Mouse (Mus musculus) lung, embryonic 15.5 days (tissue): ENCODE measurements around the gene Olfr1347. TPM values are rescaled to one million over a fixed set of nuclear protein-coding genes. Genes with fewer than 3 reads are reported as not detected.

Experiments used
- ATAC-seq: fragments of 200-750 bp; cut with Nextera tagmentation; 2 replicates; pipeline ENCODE4 v1.8.0; 2017; ENCODE audit warnings: moderate number of reproducible peaks, borderline replicate concordance; ENCODE audit not compliant: low FRiP score, low TSS enrichment; ENCODE audit errors: extremely low read depth
- H3K27ac ChIP-seq: fragments of 300-500 bp; sonication (generic); 2 replicates; pipeline ENCODE4 v1.5.1; 2015; ENCODE audit warnings: moderate library complexity, mild to moderate bottlenecking, inconsistent platforms
- H3K27me3 ChIP-seq: fragments of 300-500 bp; sonication (generic); 2 replicates; pipeline ENCODE4 v1.6.1; 2015; ENCODE audit warnings: inconsistent platforms
- H3K36me3 ChIP-seq: fragments of 300-500 bp; sonication (generic); 2 replicates; pipeline ENCODE4 v1.6.1; 2015; ENCODE audit warnings: inconsistent platforms
- H3K4me1 ChIP-seq: fragments of 300-500 bp; sonication (generic); 2 replicates; pipeline ENCODE4 v1.6.1; 2015; ENCODE audit warnings: inconsistent platforms
- H3K4me2 ChIP-seq: fragments of 300-500 bp; sonication (generic); 2 replicates; pipeline ENCODE4 v1.6.1; 2015; ENCODE audit warnings: inconsistent platforms, mild to moderate bottlenecking, moderate library complexity
- H3K4me3 ChIP-seq: fragments of 300-500 bp; sonication (generic); 2 replicates; pipeline ENCODE4 v1.5.1; 2015; ENCODE audit warnings: mild to moderate bottlenecking, inconsistent platforms
- H3K9ac ChIP-seq: fragments of 300-500 bp; sonication (generic); 2 replicates; pipeline ENCODE4 v1.6.1; 2015; ENCODE audit warnings: inconsistent platforms
- H3K9me3 ChIP-seq: fragments of 300-500 bp; sonication (generic); 2 replicates; pipeline ENCODE4 v1.6.1; 2016; ENCODE audit warnings: inconsistent platforms
- WGBS: fragments of 180-500 bp; shearing (Covaris S2); methylation state at CpG from one replicate; pipeline ENCODE4 v1.1.7; 2015; 5-methylcytosine and 5-hydroxymethylcytosine counted together
- polyA plus RNA-seq: library from polyadenylated mRNA; unstranded; fragments of >200 nt; fragmentation: Nextera tagmentation; extraction: Ambion mirVana; gene quantifications from 2 replicates; pipeline ENCODE4 v1.2.1, GENCODE M21; 2015

Olfr1347 gene
- polyA plus RNA-seq, 1 experiment from 2014 or later = not detected

- WGBS = 69% methylated on average over 3 of the region's 3 CpGs
- Histone ChIP-seq H3K27ac (no peak within 1 kb of the TSS), H3K4me2 (no peak within 1 kb of the TSS), H3K9me3 (no peaks in the 10 kb centered on the region; the same call in 1 of the 2 replicates), H3K4me1 (no peaks in the 10 kb centered on the region), H3K9ac (no peak within 1 kb of the TSS), H3K36me3 (no peaks in the 10 kb centered on the region), H3K27me3 (no peaks in the 10 kb centered on the region), H3K4me3 (no peak within 1 kb of the TSS)
- no peak for ATAC-seq
Observed at GRCm38 (mm10) chr7:6438388-6438787, 61.2 kb downstream of the Olfr1347 start, which contains the start of gene Olfr1344. TSS of gene Olfr1344 (plus strand) at chr7:6438688.

Other genes with a start within 250 kb of the Olfr1347 start
- 0.25 TPM in 1 of 2 replicates, not detected in the other for gene Epp13, start 247.0 kb downstream of the Olfr1347 start, polyA plus RNA-seq
- gene Zfp667, start 213.2 kb downstream of the Olfr1347 start, polyA plus RNA-seq = 5.6 and 7.1 TPM in 2 replicates
- 5.6 and 7.3 TPM in 2 replicates for gene Zfp583, start 168.5 kb downstream of the Olfr1347 start, polyA plus RNA-seq
- gene Gm3854, start 156.0 kb downstream of the Olfr1347 start, polyA plus RNA-seq = 1.5 and 1.6 TPM in 2 replicates
- 3.4 TPM in 2 replicates for gene Zfp78, start 136.5 kb downstream of the Olfr1347 start, polyA plus RNA-seq
- 9.4 and 9.6 TPM in 2 replicates for gene Zfp28, start 116.5 kb downstream of the Olfr1347 start, polyA plus RNA-seq
- gene Smim17, start 101.0 kb downstream of the Olfr1347 start, polyA plus RNA-seq = 0.20 TPM in 1 of 2 replicates, not detected in the other
- 0.04 TPM in 2 replicates for gene Gm20715, start 89.5 kb downstream of the Olfr1347 start, polyA plus RNA-seq
- gene Olfr1344, start 61.1 kb downstream of the Olfr1347 start, polyA plus RNA-seq = not detected in 2 replicates
- not detected in 2 replicates for gene Olfr1336, start 43.6 kb downstream of the Olfr1347 start, polyA plus RNA-seq
- gene Olfr1346, start 32.7 kb downstream of the Olfr1347 start, polyA plus RNA-seq = not detected in 2 replicates
- not detected in 2 replicates for gene Olfr5, start 12.8 kb downstream of the Olfr1347 start, polyA plus RNA-seq
- not detected in 2 replicates for gene Olfr1348, start 9.0 kb upstream of the Olfr1347 start, polyA plus RNA-seq
- gene Olfr1349, start 23.2 kb upstream of the Olfr1347 start, polyA plus RNA-seq = not detected in 2 replicates
- not detected in 2 replicates for gene Olfr1350, start 65.1 kb upstream of the Olfr1347 start, polyA plus RNA-seq
- 1.2 and 2.9 TPM in 2 replicates for gene Zim1, start 196.7 kb upstream of the Olfr1347 start, polyA plus RNA-seq
- gene Peg3, start 230.7 kb upstream of the Olfr1347 start, polyA plus RNA-seq = 117 and 127 TPM in 2 replicates
- gene Usp29, start 230.8 kb upstream of the Olfr1347 start, polyA plus RNA-seq = 3.7 and 4.4 TPM in 2 replicates